Mouse (Mus musculus) erythroblast, embryonic 14.5 days (primary cell): ENCODE results near the gene Rhpn2.

ENCODE experiments used
- GATA1 ChIP-seq: IDR thresholded peaks from 2 replicates; pipeline ENCODE4 v1.6.1; 2012; ENCODE audit warnings: low read length, inconsistent platforms, mixed read lengths
- TAL1 ChIP-seq: IDR thresholded peaks from 3 replicates; pipeline ENCODE4 v1.6.1; 2012; ENCODE audit warnings: low read length, inconsistent platforms, mixed read lengths

DNA sequence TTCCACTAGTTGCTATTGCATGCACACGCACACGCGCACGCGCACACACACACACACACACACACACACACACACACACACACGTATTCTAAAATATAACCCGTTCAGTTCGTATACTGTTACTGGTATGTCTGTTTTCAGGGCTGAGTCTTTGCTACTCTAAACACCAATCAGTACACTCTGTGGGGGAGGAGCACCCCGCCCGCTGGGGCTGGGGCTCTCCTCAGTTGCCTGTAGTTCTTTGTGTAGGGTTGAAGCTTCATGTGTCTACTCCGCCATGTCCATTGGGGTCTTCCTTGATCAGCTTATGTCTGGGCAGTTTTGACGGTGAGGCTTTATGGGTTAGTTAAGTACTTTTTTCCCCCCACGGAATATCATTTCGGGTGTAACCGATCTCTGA is 19.3 kb downstream of the Rhpn2 start:
- no peak for TF ChIP-seq GATA1
- TF ChIP-seq TAL1: no peak
